Mouse (Mus musculus): Measurements from ENCODE around the gene 4930469K13Rik.
A peak's percentile ranks its signal among the peaks of the same experiment; 100 is the strongest.

4930469K13Rik gene

GRCm38 (mm10) chr11:33934286-33934685, 164.1 kb downstream of the 4930469K13Rik start:
- DNase-seq = no peak

GRCm38 (mm10) chr11:33932386-33933111, 165.8 kb downstream of the 4930469K13Rik start:
- no peak for DNase-seq

- no peak for DNase-seq
Observed at GRCm38 (mm10) chr11:33931836-33932385, 166.4 kb downstream of the 4930469K13Rik start.

- DNase-seq = no peak
Observed at GRCm38 (mm10) chr11:33929412-33929811, 168.9 kb downstream of the 4930469K13Rik start.

- DNase-seq = no peak
Observed at GRCm38 (mm10) chr11:33928658-33929057, 169.7 kb downstream of the 4930469K13Rik start.

- DNase-seq = peak; percentile 11
Observed at GRCm38 (mm10) chr11:33927836-33928235, 170.5 kb downstream of the 4930469K13Rik start.

GRCm38 (mm10) chr11:33927321-33927720, 171.0 kb downstream of the 4930469K13Rik start:
- DNase-seq = no peak

- no peak for DNase-seq
Observed at GRCm38 (mm10) chr11:33926551-33926950, 171.8 kb downstream of the 4930469K13Rik start.

GRCm38 (mm10) chr11:33925778-33926177, 172.6 kb downstream of the 4930469K13Rik start:
- DNase-seq = no peak

Measured in layer of hippocampus, adult 9-11 months (tissue).